Mouse (Mus musculus) liver, embryonic 14.5 days (tissue): Measurements from ENCODE around the gene Hic1. TPM values are rescaled to one million over a fixed set of nuclear protein-coding genes. Genes with fewer than 3 reads are reported as not detected.

ENCODE experiments used
- ATAC-seq: fragments of 200-750 bp; cut with Nextera tagmentation; 2 replicates; pipeline ENCODE4 v1.8.0; 2017; ENCODE audit warnings: moderate number of reproducible peaks, mild to moderate bottlenecking, moderate library complexity; ENCODE audit not compliant: insufficient read depth
- DNase-seq, 3 experiments: peaks; one replicate each; pipeline ENCODE4 v3.0.0-alpha.2; 2012 to 2013; ENCODE audit warnings: low read depth in 3 of 3, low spot score in 3 of 3
- H3K27ac ChIP-seq: fragments of 300-500 bp; sonication (generic); 2 replicates; pipeline ENCODE4 v1.5.1; 2014; ENCODE audit warnings: moderate library complexity, mild to moderate bottlenecking, control low read depth, inconsistent platforms
- H3K27me3 ChIP-seq: fragments of 300-500 bp; sonication (generic); 2 replicates; pipeline ENCODE4 v1.6.1; 2014; ENCODE audit warnings: mild to moderate bottlenecking, low read length, moderate library complexity; ENCODE audit not compliant: control insufficient read depth, insufficient read depth
- H3K36me3 ChIP-seq: fragments of 300-500 bp; sonication (generic); replicated peaks from 2 replicates; pipeline ENCODE4 v1.6.1; 2014; ENCODE audit warnings: low read depth; ENCODE audit not compliant: control insufficient read depth, insufficient read depth
- H3K4me1 ChIP-seq, 2 experiments: fragments of 200-500 bp in 1 of 2; fragments of 300-500 bp in 1 of 2; sonication (generic) in 1 of 2; replicated peaks; 2 replicates each; pipeline ENCODE4 v1.6.1; 2012 to 2014; ENCODE audit warnings: antibody characterized with exemption in 1 of 2, inconsistent platforms in 1 of 2, low read length in 1 of 2; ENCODE audit not compliant: control insufficient read depth in 2 of 2, insufficient read depth in 2 of 2
- H3K4me2 ChIP-seq: fragments of 300-500 bp; sonication (generic); 2 replicates; pipeline ENCODE4 v1.6.1; 2014; ENCODE audit warnings: low read depth, mild to moderate bottlenecking, control low read depth, moderate library complexity
- H3K4me3 ChIP-seq, 2 experiments: fragments of 200-500 bp in 1 of 2; fragments of 300-500 bp in 1 of 2; sonication (generic) in 1 of 2; 2 replicates each; pipeline ENCODE4 v1.5.1; 2012 to 2014; ENCODE audit warnings: low read depth in 2 of 2, low read length in 2 of 2, mild to moderate bottlenecking in 2 of 2, control low read depth in 1 of 2, inconsistent platforms in 1 of 2, moderate library complexity in 1 of 2; ENCODE audit not compliant: insufficient read depth in 1 of 2
- H3K9ac ChIP-seq: fragments of 300-500 bp; sonication (generic); replicated peaks from 2 replicates; pipeline ENCODE4 v1.6.1; 2014; ENCODE audit warnings: mild to moderate bottlenecking, control low read depth, moderate library complexity
- H3K9me3 ChIP-seq: fragments of 300-500 bp; sonication (generic); 2 replicates; pipeline ENCODE4 v1.6.1; 2016; ENCODE audit warnings: low read length, mixed read lengths; ENCODE audit not compliant: control insufficient read depth
- CTCF ChIP-seq: IDR thresholded peaks from 2 replicates; pipeline ENCODE4 v1.5.1; 2016; ENCODE audit warnings: antibody characterized with exemption, low read depth, control low read depth
- EP300 ChIP-seq: IDR thresholded peaks from 2 replicates; pipeline ENCODE4 v1.6.1; 2016; ENCODE audit warnings: antibody characterized with exemption, low read depth
- WGBS: fragments of 180-500 bp; shearing (Covaris S2); extraction: QIAGEN DNeasy Blood & Tissue Kit; methylation state at CpG from one replicate; pipeline ENCODE4 v1.1.7; 2014; ENCODE audit not compliant: insufficient replicate concordance; 5-methylcytosine and 5-hydroxymethylcytosine counted together
- polyA plus RNA-seq, 2 experiments: library from polyadenylated mRNA; depleted of rRNA in 1 of 2; stranded (reverse) in 1 of 2; unstranded in 1 of 2; fragments of >200 nt; fragmentation: Nextera tagmentation in 1 of 2; extraction: Ambion mirVana in 1 of 2; gene quantifications; 2 replicates each; pipeline versions ENCODE4 v1.2.1 to v1.2.3; 2012 to 2014

Hic1 gene
- polyA plus RNA-seq, 2 experiments, result 0.28 to 0.97 TPM

GRCm38 (mm10) chr11:75167643-75168589 is 1.4 kb downstream of the Hic1 start:
- no peak for DNase-seq
- H3K27ac ChIP-seq, result no peak overlapping the region

GRCm38 (mm10) chr11:75166861-75167642 is 2.3 kb downstream of the Hic1 start:
- H3K27ac ChIP-seq, result no peak overlapping the region
- H3K36me3 ChIP-seq, result no peaks in the 10 kb centered on the region

More at GRCm38 (mm10) chr11:75167643-75168589, 1.4 kb downstream of the Hic1 start:
- Histone ChIP-seq H3K4me3 (peak overlapping the region in 1 of 2 experiments; percentile 52; a peak in 2 of 4 replicates), H3K4me1 (no peaks in the 10 kb centered on the region; a peak in 1 of 4 replicates), H3K36me3 (no peaks in the 10 kb centered on the region), H3K9ac (no peak overlapping the region), H3K4me2 (peak overlapping the region; percentile 74), H3K9me3 (no peaks in the 10 kb centered on the region), H3K27me3 (peaks cover 85% of the 10 kb centered on the region)
- WGBS, result 2% methylated on average over 58 of the region's 63 CpGs
- no peak for TF ChIP-seq EP300
- no peak for TF ChIP-seq CTCF
- no peak for ATAC-seq

GRCm38 (mm10) chr11:75166193-75166842 is 3.0 kb downstream of the Hic1 start:
- H3K27me3 ChIP-seq, result peaks cover 69% of the 10 kb centered on the region
- H3K36me3 ChIP-seq, result no peaks in the 10 kb centered on the region
- peak overlapping the region in 1 of 2 experiments; percentile 34; a peak in 2 of 4 replicates for H3K4me3 ChIP-seq
- WGBS, result 6% methylated on average over 55 of the region's 55 CpGs
- H3K9ac ChIP-seq, result no peak overlapping the region
- H3K4me2 ChIP-seq, result peak overlapping the region; percentile 40
- no peaks in the 10 kb centered on the region; a peak in 1 of 4 replicates for H3K4me1 ChIP-seq
- ATAC-seq (no peak), DNase-seq (no peak)
- TF ChIP-seq CTCF, result no peak
- TF ChIP-seq EP300, result no peak
- no peak overlapping the region for H3K27ac ChIP-seq
- no peaks in the 10 kb centered on the region for H3K9me3 ChIP-seq

More at GRCm38 (mm10) chr11:75166861-75167642, 2.3 kb downstream of the Hic1 start:
- H3K27me3 ChIP-seq, result peaks cover 76% of the 10 kb centered on the region
- no peaks in the 10 kb centered on the region; a peak in 1 of 4 replicates for H3K4me1 ChIP-seq
- no peak for DNase-seq
- H3K4me3 ChIP-seq, result peak overlapping the region in 1 of 2 experiments; percentile 34; a peak in 2 of 4 replicates
- H3K4me2 ChIP-seq, result peak overlapping the region; percentile 40
- TF ChIP-seq CTCF (0 out of 2 replicates have a peak, but pooled peaks have one; percentile 8), EP300 (no peak)
- no peaks in the 10 kb centered on the region for H3K9me3 ChIP-seq
- ATAC-seq, result no peak
- 3% methylated on average over 68 of the region's 68 CpGs for WGBS
- H3K9ac ChIP-seq, result no peak overlapping the region

- H3K4me1 ChIP-seq, result no peaks in the 10 kb centered on the region; a peak in 1 of 4 replicates
- H3K9me3 ChIP-seq, result no peaks in the 10 kb centered on the region
- H3K9ac ChIP-seq, result no peak overlapping the region
- ATAC-seq (0 out of 2 replicates have a peak, but pooled peaks have one; percentile 33), DNase-seq (peak in 2 of 3 experiments; percentile 31 to 47)
- WGBS, result 7% methylated on average over 54 of the region's 54 CpGs
- peaks cover 62% of the 10 kb centered on the region for H3K27me3 ChIP-seq
- H3K4me3 ChIP-seq, result peak overlapping the region in 1 of 2 experiments; percentile 34; a peak in 2 of 4 replicates
- no peak overlapping the region for H3K27ac ChIP-seq
- H3K36me3 ChIP-seq, result no peaks in the 10 kb centered on the region
- H3K4me2 ChIP-seq, result peak overlapping the region; percentile 40
- peak; percentile 94 for TF ChIP-seq CTCF
- no peak for TF ChIP-seq EP300
Observed at GRCm38 (mm10) chr11:75165441-75166192, 3.7 kb downstream of the Hic1 start.
